Mouse (Mus musculus): ENCODE results near the gene Poln.

DNA sequence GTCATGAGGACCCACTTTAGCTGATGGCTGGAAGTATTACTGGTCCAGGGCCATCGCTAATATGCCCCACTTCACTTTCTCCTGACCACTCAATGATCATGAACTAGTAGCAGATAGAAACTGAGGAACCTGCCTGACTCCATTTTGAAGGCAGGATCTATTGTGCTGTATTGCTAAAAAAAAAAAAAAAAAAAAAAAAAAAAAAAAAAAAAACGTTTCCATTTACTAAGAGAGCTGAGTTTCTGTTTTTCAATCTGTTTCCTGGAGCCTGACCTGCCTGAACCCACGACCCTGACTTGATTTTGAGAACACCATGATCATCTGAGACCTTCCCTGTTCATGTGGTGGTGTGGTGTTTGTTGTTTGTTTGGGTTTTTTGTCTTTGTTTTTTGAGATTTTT, 193.0 kb downstream of the Poln start:
- TF ChIP-seq EP300 (optimal IDR thresholded peaks at IDR 0.05) (no peak), CTCF (IDR thresholded peaks at IDR 0.05; ENCODE audit: low read depth) (no peak)

Data from stomach, postnatal 0 days (tissue).